Mouse (Mus musculus): ENCODE data around the gene Scamp2.

DNA sequence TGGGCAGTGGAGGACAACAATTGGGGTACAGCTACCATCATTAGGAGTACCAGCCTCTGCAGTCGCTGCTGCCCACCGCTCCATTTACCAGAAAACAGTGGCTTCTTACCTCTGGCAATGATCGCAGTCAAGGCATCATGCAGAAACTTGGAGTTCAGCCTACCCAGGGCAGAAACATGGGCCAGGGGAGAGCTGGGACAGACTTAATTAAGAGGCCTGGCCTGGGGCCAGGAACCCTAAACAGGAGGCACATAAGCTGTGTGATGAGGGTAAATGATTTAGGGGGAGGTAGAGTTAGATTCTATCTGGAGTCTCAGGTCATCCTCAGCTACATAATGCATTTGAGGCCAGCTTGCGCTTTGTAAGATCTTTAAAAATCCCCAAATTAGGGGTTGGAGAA lies 11.6 kb upstream of the Scamp2 start:
- TF ChIP-seq CTCF (IDR thresholded peaks at IDR 0.05; ENCODE audit: extremely low read depth, insufficient read depth, insufficient read length, insufficient replicate concordance) (no peak), POLR2A (IDR thresholded peaks at IDR 0.05; ENCODE audit: low read depth, low read length) (no peak)

Data from spleen, adult 2 months (tissue).